Mouse (Mus musculus): ENCODE results near the gene Mta1. TPM values are rescaled to one million over a fixed set of nuclear protein-coding genes. Genes with fewer than 3 reads are reported as not detected.
A peak's percentile ranks its signal among the peaks of the same experiment; 100 is the strongest.

The Mta1 gene
- polyA plus RNA-seq, 1 experiment = 100 TPM

- H3K36me3 ChIP-seq (ENCODE audit: control insufficient read depth, insufficient read depth, low read length, poor library complexity, severe bottlenecking) = no peaks in the 10 kb centered on the region
- no peak overlapping the region for H3K27ac ChIP-seq (ENCODE audit: insufficient read depth, low read length)
- TF ChIP-seq POLR2A (IDR thresholded peaks at IDR 0.05; ENCODE audit: insufficient read depth, low read length) (no peak), CTCF (IDR thresholded peaks at IDR 0.05; ENCODE audit: low read depth, low read length) (no peak), EP300 (IDR thresholded peaks at IDR 0.05; ENCODE audit: insufficient read depth, low read depth, low read length) (no peak)
- H3K4me1 ChIP-seq (ENCODE audit: control insufficient read depth, insufficient read depth, low read length) = no peaks in the 10 kb centered on the region
- H3K9me3 ChIP-seq (replicated peaks; ENCODE audit: control insufficient read depth, insufficient read depth, low read length, poor library complexity, severe bottlenecking) = no peaks in the 10 kb centered on the region
- no peaks in the 10 kb centered on the region for H3K27me3 ChIP-seq (ENCODE audit: control insufficient read depth, insufficient read depth, low read length, poor library complexity, severe bottlenecking)
- H3K4me3 ChIP-seq (ENCODE audit: low read depth, low read length) = no peak overlapping the region
- H3K9ac ChIP-seq (ENCODE audit: low read depth, poor library complexity, severe bottlenecking) = no peak overlapping the region
Measured at GRCm38 (mm10) chr12:113061606-113062005, 36.5 kb upstream of the Mta1 start.

- Histone ChIP-seq H3K27ac (ENCODE audit: insufficient read depth, low read length) (no peak overlapping the region), H3K9ac (ENCODE audit: low read depth, poor library complexity, severe bottlenecking) (no peak overlapping the region), H3K9me3 (replicated peaks; ENCODE audit: control insufficient read depth, insufficient read depth, low read length, poor library complexity, severe bottlenecking) (no peaks in the 10 kb centered on the region), H3K36me3 (ENCODE audit: control insufficient read depth, insufficient read depth, low read length, poor library complexity, severe bottlenecking) (no peaks in the 10 kb centered on the region), H3K4me3 (ENCODE audit: low read depth, low read length) (no peak overlapping the region), H3K4me1 (ENCODE audit: control insufficient read depth, insufficient read depth, low read length) (no peaks in the 10 kb centered on the region), H3K27me3 (ENCODE audit: control insufficient read depth, insufficient read depth, low read length, poor library complexity, severe bottlenecking) (no peaks in the 10 kb centered on the region)
- no peak for TF ChIP-seq EP300 (IDR thresholded peaks at IDR 0.05; ENCODE audit: insufficient read depth, low read depth, low read length)
- no peak for TF ChIP-seq POLR2A (IDR thresholded peaks at IDR 0.05; ENCODE audit: insufficient read depth, low read length)
- TF ChIP-seq CTCF (IDR thresholded peaks at IDR 0.05; ENCODE audit: low read depth, low read length) = peak; percentile 23
Measured at GRCm38 (mm10) chr12:113062201-113062600, 35.9 kb upstream of the Mta1 start.

- Histone ChIP-seq H3K9me3 (replicated peaks; ENCODE audit: control insufficient read depth, insufficient read depth, low read length, poor library complexity, severe bottlenecking) (no peaks in the 10 kb centered on the region), H3K9ac (ENCODE audit: low read depth, poor library complexity, severe bottlenecking) (no peak overlapping the region), H3K4me3 (ENCODE audit: low read depth, low read length) (no peak overlapping the region), H3K27me3 (ENCODE audit: control insufficient read depth, insufficient read depth, low read length, poor library complexity, severe bottlenecking) (no peaks in the 10 kb centered on the region), H3K36me3 (ENCODE audit: control insufficient read depth, insufficient read depth, low read length, poor library complexity, severe bottlenecking) (no peaks in the 10 kb centered on the region), H3K27ac (ENCODE audit: insufficient read depth, low read length) (no peak overlapping the region), H3K4me1 (ENCODE audit: control insufficient read depth, insufficient read depth, low read length) (no peaks in the 10 kb centered on the region)
- TF ChIP-seq CTCF (IDR thresholded peaks at IDR 0.05; ENCODE audit: low read depth, low read length) = no peak
- TF ChIP-seq EP300 (IDR thresholded peaks at IDR 0.05; ENCODE audit: insufficient read depth, low read depth, low read length) = no peak
- TF ChIP-seq POLR2A (IDR thresholded peaks at IDR 0.05; ENCODE audit: insufficient read depth, low read length) = no peak
Measured at GRCm38 (mm10) chr12:113063700-113064099, 34.4 kb upstream of the Mta1 start.

GRCm38 (mm10) chr12:113068002-113068401 lies 30.1 kb upstream of the Mta1 start:
- no peaks in the 10 kb centered on the region for H3K36me3 ChIP-seq (ENCODE audit: control insufficient read depth, insufficient read depth, low read length, poor library complexity, severe bottlenecking)
- H3K4me1 ChIP-seq (ENCODE audit: control insufficient read depth, insufficient read depth, low read length) = peaks cover 4% of the 10 kb centered on the region

GRCm38 (mm10) chr12:113069389-113069788 lies 28.7 kb upstream of the Mta1 start:
- no peak overlapping the region for H3K9ac ChIP-seq (ENCODE audit: low read depth, poor library complexity, severe bottlenecking)
- H3K27me3 ChIP-seq (ENCODE audit: control insufficient read depth, insufficient read depth, low read length, poor library complexity, severe bottlenecking) = no peaks in the 10 kb centered on the region
- H3K4me3 ChIP-seq (ENCODE audit: low read depth, low read length) = no peak overlapping the region
- no peak for TF ChIP-seq EP300 (IDR thresholded peaks at IDR 0.05; ENCODE audit: insufficient read depth, low read depth, low read length)
- TF ChIP-seq POLR2A (IDR thresholded peaks at IDR 0.05; ENCODE audit: insufficient read depth, low read length) = no peak
- TF ChIP-seq CTCF (IDR thresholded peaks at IDR 0.05; ENCODE audit: low read depth, low read length) = no peak
- no peak overlapping the region for H3K27ac ChIP-seq (ENCODE audit: insufficient read depth, low read length)
- H3K4me1 ChIP-seq (ENCODE audit: control insufficient read depth, insufficient read depth, low read length) = peaks cover 8% of the 10 kb centered on the region
- no peaks in the 10 kb centered on the region for H3K36me3 ChIP-seq (ENCODE audit: control insufficient read depth, insufficient read depth, low read length, poor library complexity, severe bottlenecking)
- H3K9me3 ChIP-seq (replicated peaks; ENCODE audit: control insufficient read depth, insufficient read depth, low read length, poor library complexity, severe bottlenecking) = no peaks in the 10 kb centered on the region

More at GRCm38 (mm10) chr12:113068002-113068401, 30.1 kb upstream of the Mta1 start:
- H3K4me3 ChIP-seq (ENCODE audit: low read depth, low read length) = no peak overlapping the region
- no peaks in the 10 kb centered on the region for H3K27me3 ChIP-seq (ENCODE audit: control insufficient read depth, insufficient read depth, low read length, poor library complexity, severe bottlenecking)
- no peak overlapping the region for H3K9ac ChIP-seq (ENCODE audit: low read depth, poor library complexity, severe bottlenecking)
- TF ChIP-seq POLR2A (IDR thresholded peaks at IDR 0.05; ENCODE audit: insufficient read depth, low read length) (no peak), CTCF (IDR thresholded peaks at IDR 0.05; ENCODE audit: low read depth, low read length) (no peak), EP300 (IDR thresholded peaks at IDR 0.05; ENCODE audit: insufficient read depth, low read depth, low read length) (no peak)
- no peaks in the 10 kb centered on the region for H3K9me3 ChIP-seq (replicated peaks; ENCODE audit: control insufficient read depth, insufficient read depth, low read length, poor library complexity, severe bottlenecking)
- no peak overlapping the region for H3K27ac ChIP-seq (ENCODE audit: insufficient read depth, low read length)

GRCm38 (mm10) chr12:113071321-113071720 lies 26.8 kb upstream of the Mta1 start:
- no peak overlapping the region for H3K4me3 ChIP-seq (ENCODE audit: low read depth, low read length)
- H3K4me1 ChIP-seq (ENCODE audit: control insufficient read depth, insufficient read depth, low read length) = peaks cover 8% of the 10 kb centered on the region
- H3K27me3 ChIP-seq (ENCODE audit: control insufficient read depth, insufficient read depth, low read length, poor library complexity, severe bottlenecking) = no peaks in the 10 kb centered on the region
- no peaks in the 10 kb centered on the region for H3K9me3 ChIP-seq (replicated peaks; ENCODE audit: control insufficient read depth, insufficient read depth, low read length, poor library complexity, severe bottlenecking)
- no peak overlapping the region for H3K27ac ChIP-seq (ENCODE audit: insufficient read depth, low read length)
- H3K36me3 ChIP-seq (ENCODE audit: control insufficient read depth, insufficient read depth, low read length, poor library complexity, severe bottlenecking) = no peaks in the 10 kb centered on the region
- TF ChIP-seq POLR2A (IDR thresholded peaks at IDR 0.05; ENCODE audit: insufficient read depth, low read length) = no peak
- TF ChIP-seq CTCF (IDR thresholded peaks at IDR 0.05; ENCODE audit: low read depth, low read length) = no peak
- no peak for TF ChIP-seq EP300 (IDR thresholded peaks at IDR 0.05; ENCODE audit: insufficient read depth, low read depth, low read length)
- H3K9ac ChIP-seq (ENCODE audit: low read depth, poor library complexity, severe bottlenecking) = no peak overlapping the region
